Mouse (Mus musculus) heart, postnatal 4 days (tissue): ENCODE measurements around the gene Ptgdr2. TPM values are rescaled to one million over a fixed set of nuclear protein-coding genes. Genes with fewer than 3 reads are reported as not detected.
A peak's percentile ranks its signal among the peaks of the same experiment; 100 is the strongest.

Experiments used
- DNase-seq: peaks from one replicate; pipeline ENCODE4 v3.0.0; 2021
- total RNA-seq, 2 experiments: library from RNA; stranded (reverse); gene quantifications; 2 replicates each; pipeline ENCODE4 v1.2.3; 2021

Ptgdr2 gene
- total RNA-seq, 2 experiments from 2014 or later, result 0.09 to 0.12 TPM

- DNase-seq, result no peak
Measured at GRCm38 (mm10) chr19:10935029-10935428, 1.9 kb upstream of the Ptgdr2 start.

- no peak for DNase-seq
Measured at GRCm38 (mm10) chr19:10936077-10936476, 883 bp upstream of the Ptgdr2 start.

- no peak for DNase-seq
Measured at GRCm38 (mm10) chr19:10938771-10939170, 1.8 kb downstream of the Ptgdr2 start.

GRCm38 (mm10) chr19:10940097-10940800, 3.3 kb downstream of the Ptgdr2 start:
- DNase-seq, result peak; percentile 74

- no peak for DNase-seq
Measured at GRCm38 (mm10) chr19:10940801-10941457, 4.0 kb downstream of the Ptgdr2 start.

GRCm38 (mm10) chr19:10943955-10944354, 7.0 kb downstream of the Ptgdr2 start:
- no peak for DNase-seq

- no peak for DNase-seq
Measured at GRCm38 (mm10) chr19:10946506-10946905, 9.5 kb downstream of the Ptgdr2 start.

GRCm38 (mm10) chr19:10947219-10947618, 10.3 kb downstream of the Ptgdr2 start:
- no peak for DNase-seq

GRCm38 (mm10) chr19:10948416-10948815, 11.5 kb downstream of the Ptgdr2 start:
- no peak for DNase-seq

- DNase-seq, result peak; percentile 96
Measured at GRCm38 (mm10) chr19:10949112-10949511, 12.2 kb downstream of the Ptgdr2 start, which contains the start of gene Ccdc86. Gene Ccdc86, minus strand, starts transcription at chr19:10949266.

GRCm38 (mm10) chr19:10949558-10949957, 12.6 kb downstream of the Ptgdr2 start:
- no peak for DNase-seq

- DNase-seq, result peak; percentile 72
Measured at GRCm38 (mm10) chr19:10952021-10952939, 15.3 kb downstream of the Ptgdr2 start.

- peak; percentile 54 for DNase-seq
Measured at GRCm38 (mm10) chr19:10959085-10959977, 22.4 kb downstream of the Ptgdr2 start.

- no peak for DNase-seq
Measured at GRCm38 (mm10) chr19:10959978-10960346, 23.0 kb downstream of the Ptgdr2 start.

- DNase-seq, result no peak
Measured at GRCm38 (mm10) chr19:10965721-10966120, 28.8 kb downstream of the Ptgdr2 start.

- DNase-seq, result no peak
Measured at GRCm38 (mm10) chr19:10968578-10968977, 31.6 kb downstream of the Ptgdr2 start.

GRCm38 (mm10) chr19:10970457-10970856, 33.5 kb downstream of the Ptgdr2 start:
- DNase-seq, result no peak

GRCm38 (mm10) chr19:10972660-10973059, 35.7 kb downstream of the Ptgdr2 start:
- DNase-seq, result no peak

GRCm38 (mm10) chr19:10973187-10973586, 36.2 kb downstream of the Ptgdr2 start:
- DNase-seq, result no peak

GRCm38 (mm10) chr19:10974238-10974865, 37.4 kb downstream of the Ptgdr2 start, which contains the start of gene Ms4a10:
Gene Ms4a10, minus strand, starts transcription at chr19:10974670.
- DNase-seq, result no peak

GRCm38 (mm10) chr19:10975187-10975586, 38.2 kb downstream of the Ptgdr2 start:
- no peak for DNase-seq
